Mouse (Mus musculus) CH12.LX (cell line): ENCODE data around the gene Map1b. TPM values are rescaled to one million over a fixed set of nuclear protein-coding genes. Genes with fewer than 3 reads are reported as not detected.

Source experiments
- polyA plus RNA-seq: library from polyadenylated mRNA; unstranded; fragments of >175 nt; gene quantifications from 2 replicates; pipeline ENCODE4 v1.2.1, GENCODE M21; 2012; ENCODE audit warnings: low read depth; ENCODE audit not compliant: insufficient read length
- total RNA-seq, 2 experiments: library from RNA; depleted of rRNA; stranded (reverse); fragments of 300-350 nt in 1 of 2; fragments of >200 nt in 1 of 2; gene quantifications; 2 replicates each; pipeline ENCODE4 v1.2.3; 2012 to 2014

Map1b gene
- total and polyA plus RNA-seq, 3 experiments: 0.04 to 0.08 TPM; not detected in 1

Other genes starting within 250 kb of the Map1b start
- 32.4 and 34.4 TPM in 2 replicates for gene Ptcd2, start 171.8 kb downstream of the Map1b start, total RNA-seq (2012; rRNA removed)
- gene Ptcd2, start 171.8 kb downstream of the Map1b start, total RNA-seq (2014; rRNA removed): 84.8 and 92.9 TPM in 2 replicates
- gene Ptcd2, start 171.8 kb downstream of the Map1b start, polyA plus RNA-seq: 36.9 and 52.2 TPM in 2 replicates
- 46.6 and 46.8 TPM in 2 replicates for gene Mrps27, start 171.8 kb downstream of the Map1b start, total RNA-seq (2012; rRNA removed)
- gene Mrps27, start 171.8 kb downstream of the Map1b start, total RNA-seq (2014; rRNA removed): 32.6 and 34.5 TPM in 2 replicates
- 64.8 and 68.0 TPM in 2 replicates for gene Mrps27, start 171.8 kb downstream of the Map1b start, polyA plus RNA-seq